Mouse (Mus musculus): ENCODE measurements around the gene Mybpc2. TPM values are rescaled to one million over a fixed set of nuclear protein-coding genes. Genes with fewer than 3 reads are reported as not detected.
A peak's percentile ranks its signal among the peaks of the same experiment; 100 is the strongest.

Gene Mybpc2
- polyA plus RNA-seq, 1 experiment from 2014 or later, result 0.14 TPM

- peaks cover 18% of the 10 kb centered on the region for H3K4me1 ChIP-seq (ENCODE audit: control insufficient read depth, insufficient read depth, low read depth, low read length)
- H3K27me3 ChIP-seq (replicated peaks; ENCODE audit: control insufficient read depth, insufficient read depth, low read length), result no peaks in the 10 kb centered on the region
- H3K9me3 ChIP-seq (ENCODE audit: control insufficient read depth, low read length), result no peaks in the 10 kb centered on the region
- no peak for ATAC-seq
- no peak overlapping the region for H3K4me2 ChIP-seq (ENCODE audit: low read length)
- no peak overlapping the region for H3K4me3 ChIP-seq (ENCODE audit: low read length)
- no peak overlapping the region for H3K9ac ChIP-seq (ENCODE audit: low read depth, low read length)
- H3K36me3 ChIP-seq (ENCODE audit: control insufficient read depth, insufficient read depth, low read length), result peaks cover 19% of the 10 kb centered on the region
- WGBS, result 95% methylated on average over 23 of the region's 23 CpGs
- H3K27ac ChIP-seq (ENCODE audit: low read depth, low read length), result no peak overlapping the region
These were observed 25.4 kb upstream of the Mybpc2 start for GRCm38 (mm10) chr7:44549621-44550408.

- WGBS, result under 1% methylated on average over 43 of the region's 43 CpGs
- H3K27ac ChIP-seq (ENCODE audit: low read depth, low read length), result peak within 1 kb of the TSS; percentile 24
- H3K4me2 ChIP-seq (ENCODE audit: low read length), result peak within 1 kb of the TSS; percentile 97
- ATAC-seq, result peak; percentile 93
- H3K27me3 ChIP-seq (replicated peaks; ENCODE audit: control insufficient read depth, insufficient read depth, low read length), result no peaks in the 10 kb centered on the region
- H3K4me1 ChIP-seq (ENCODE audit: control insufficient read depth, insufficient read depth, low read depth, low read length), result peaks cover 16% of the 10 kb centered on the region
- H3K4me3 ChIP-seq (ENCODE audit: low read length), result peak within 1 kb of the TSS; percentile 66
- H3K9ac ChIP-seq (ENCODE audit: low read depth, low read length), result peak within 1 kb of the TSS; percentile 62
- peaks cover 19% of the 10 kb centered on the region for H3K36me3 ChIP-seq (ENCODE audit: control insufficient read depth, insufficient read depth, low read length)
- no peaks in the 10 kb centered on the region for H3K9me3 ChIP-seq (ENCODE audit: control insufficient read depth, low read length)
These were observed 24.1 kb upstream of the Mybpc2 start, which contains the start of gene Pold1 for GRCm38 (mm10) chr7:44548497-44549087. Gene Pold1, minus strand, starts transcription at chr7:44548849.

- Histone ChIP-seq H3K9ac (ENCODE audit: low read depth, low read length) (peak overlapping the region; percentile 42), H3K4me2 (ENCODE audit: low read length) (peak overlapping the region; percentile 97)
- WGBS, result 12% methylated on average over 5 of the region's 5 CpGs
These were observed 23.3 kb upstream of the Mybpc2 start for GRCm38 (mm10) chr7:44547725-44548124.

GRCm38 (mm10) chr7:44547041-44547440, 22.6 kb upstream of the Mybpc2 start:
- 93% methylated on average over 13 of the region's 13 CpGs for WGBS
- Histone ChIP-seq H3K4me1 (ENCODE audit: control insufficient read depth, insufficient read depth, low read depth, low read length) (peaks cover 7% of the 10 kb centered on the region), H3K4me3 (ENCODE audit: low read length) (no peak overlapping the region), H3K27ac (ENCODE audit: low read depth, low read length) (no peak overlapping the region), H3K4me2 (ENCODE audit: low read length) (no peak overlapping the region), H3K9me3 (ENCODE audit: control insufficient read depth, low read length) (no peaks in the 10 kb centered on the region), H3K36me3 (ENCODE audit: control insufficient read depth, insufficient read depth, low read length) (peaks cover 18% of the 10 kb centered on the region), H3K27me3 (replicated peaks; ENCODE audit: control insufficient read depth, insufficient read depth, low read length) (no peaks in the 10 kb centered on the region), H3K9ac (ENCODE audit: low read depth, low read length) (no peak overlapping the region)
- no peak for ATAC-seq

More at GRCm38 (mm10) chr7:44547725-44548124, 23.3 kb upstream of the Mybpc2 start:
- Histone ChIP-seq H3K4me1 (ENCODE audit: control insufficient read depth, insufficient read depth, low read depth, low read length) (peaks cover 11% of the 10 kb centered on the region), H3K9me3 (ENCODE audit: control insufficient read depth, low read length) (no peaks in the 10 kb centered on the region), H3K27ac (ENCODE audit: low read depth, low read length) (no peak overlapping the region), H3K4me3 (ENCODE audit: low read length) (peak overlapping the region; percentile 66), H3K36me3 (ENCODE audit: control insufficient read depth, insufficient read depth, low read length) (peaks cover 19% of the 10 kb centered on the region), H3K27me3 (replicated peaks; ENCODE audit: control insufficient read depth, insufficient read depth, low read length) (no peaks in the 10 kb centered on the region)
- ATAC-seq, result no peak

GRCm38 (mm10) chr7:44546274-44546673, 21.8 kb upstream of the Mybpc2 start:
- no peak for ATAC-seq
- no peaks in the 10 kb centered on the region for H3K9me3 ChIP-seq (ENCODE audit: control insufficient read depth, low read length)
- peaks cover 10% of the 10 kb centered on the region for H3K36me3 ChIP-seq (ENCODE audit: control insufficient read depth, insufficient read depth, low read length)
- H3K9ac ChIP-seq (ENCODE audit: low read depth, low read length), result no peak overlapping the region
- WGBS, result 97% methylated on average over 3 of the region's 3 CpGs
- peaks cover 7% of the 10 kb centered on the region for H3K4me1 ChIP-seq (ENCODE audit: control insufficient read depth, insufficient read depth, low read depth, low read length)
- H3K4me2 ChIP-seq (ENCODE audit: low read length), result no peak overlapping the region
- no peak overlapping the region for H3K4me3 ChIP-seq (ENCODE audit: low read length)
- H3K27ac ChIP-seq (ENCODE audit: low read depth, low read length), result no peak overlapping the region
- no peaks in the 10 kb centered on the region for H3K27me3 ChIP-seq (replicated peaks; ENCODE audit: control insufficient read depth, insufficient read depth, low read length)

- no peaks in the 10 kb centered on the region for H3K27me3 ChIP-seq (replicated peaks; ENCODE audit: control insufficient read depth, insufficient read depth, low read length)
- no peak overlapping the region for H3K9ac ChIP-seq (ENCODE audit: low read depth, low read length)
- no peak overlapping the region for H3K4me2 ChIP-seq (ENCODE audit: low read length)
- WGBS, result 84% methylated on average over 12 of the region's 12 CpGs
- H3K36me3 ChIP-seq (ENCODE audit: control insufficient read depth, insufficient read depth, low read length), result peaks cover 9% of the 10 kb centered on the region
- H3K4me3 ChIP-seq (ENCODE audit: low read length), result no peak overlapping the region
- peaks cover 5% of the 10 kb centered on the region for H3K4me1 ChIP-seq (ENCODE audit: control insufficient read depth, insufficient read depth, low read depth, low read length)
- ATAC-seq, result no peak
- H3K9me3 ChIP-seq (ENCODE audit: control insufficient read depth, low read length), result no peaks in the 10 kb centered on the region
- no peak overlapping the region for H3K27ac ChIP-seq (ENCODE audit: low read depth, low read length)
These were observed 18.6 kb upstream of the Mybpc2 start for GRCm38 (mm10) chr7:44543071-44543470.

GRCm38 (mm10) chr7:44542555-44542954, 18.1 kb upstream of the Mybpc2 start:
- Histone ChIP-seq H3K27me3 (replicated peaks; ENCODE audit: control insufficient read depth, insufficient read depth, low read length) (no peaks in the 10 kb centered on the region), H3K4me2 (ENCODE audit: low read length) (no peak overlapping the region), H3K4me3 (ENCODE audit: low read length) (no peak overlapping the region), H3K9me3 (ENCODE audit: control insufficient read depth, low read length) (no peaks in the 10 kb centered on the region), H3K27ac (ENCODE audit: low read depth, low read length) (no peak overlapping the region), H3K4me1 (ENCODE audit: control insufficient read depth, insufficient read depth, low read depth, low read length) (no peaks in the 10 kb centered on the region; the same call in 1 of the 2 replicates), H3K36me3 (ENCODE audit: control insufficient read depth, insufficient read depth, low read length) (peaks cover 9% of the 10 kb centered on the region), H3K9ac (ENCODE audit: low read depth, low read length) (no peak overlapping the region)
- 93% methylated on average over 11 of the region's 11 CpGs for WGBS
- no peak for ATAC-seq

- WGBS, result 93% methylated on average over 41 of the region's 41 CpGs
- H3K27ac ChIP-seq (ENCODE audit: low read depth, low read length), result no peak overlapping the region
- no peaks in the 10 kb centered on the region for H3K9me3 ChIP-seq (ENCODE audit: control insufficient read depth, low read length)
- peaks cover 9% of the 10 kb centered on the region for H3K36me3 ChIP-seq (ENCODE audit: control insufficient read depth, insufficient read depth, low read length)
- no peak overlapping the region for H3K4me3 ChIP-seq (ENCODE audit: low read length)
- H3K27me3 ChIP-seq (replicated peaks; ENCODE audit: control insufficient read depth, insufficient read depth, low read length), result no peaks in the 10 kb centered on the region
- no peak for ATAC-seq
- no peak overlapping the region for H3K4me2 ChIP-seq (ENCODE audit: low read length)
- H3K4me1 ChIP-seq (ENCODE audit: control insufficient read depth, insufficient read depth, low read depth, low read length), result no peaks in the 10 kb centered on the region
- H3K9ac ChIP-seq (ENCODE audit: low read depth, low read length), result no peak overlapping the region
These were observed 14.5 kb upstream of the Mybpc2 start for GRCm38 (mm10) chr7:44538756-44539624.

- Histone ChIP-seq H3K4me2 (ENCODE audit: low read length) (no peak overlapping the region), H3K27ac (ENCODE audit: low read depth, low read length) (no peak overlapping the region), H3K4me1 (ENCODE audit: control insufficient read depth, insufficient read depth, low read depth, low read length) (no peaks in the 10 kb centered on the region), H3K9me3 (ENCODE audit: control insufficient read depth, low read length) (no peaks in the 10 kb centered on the region), H3K36me3 (ENCODE audit: control insufficient read depth, insufficient read depth, low read length) (peaks cover 9% of the 10 kb centered on the region), H3K4me3 (ENCODE audit: low read length) (no peak overlapping the region), H3K9ac (ENCODE audit: low read depth, low read length) (no peak overlapping the region), H3K27me3 (replicated peaks; ENCODE audit: control insufficient read depth, insufficient read depth, low read length) (no peaks in the 10 kb centered on the region)
- 90% methylated on average over 13 of the region's 13 CpGs for WGBS
- ATAC-seq, result no peak
These were observed 13.0 kb upstream of the Mybpc2 start for GRCm38 (mm10) chr7:44537496-44537895.

All from hindbrain, embryonic 16.5 days (tissue).